Mouse (Mus musculus) kidney, postnatal 25 days (tissue): ENCODE data around the gene Xpo6.

ENCODE experiments used
- DNase-seq, 2 experiments: peaks; one replicate each; pipeline ENCODE4 v3.0.0; 2021; ENCODE audit warnings: mixed read lengths in 2 of 2

Xpo6 gene

DNA sequence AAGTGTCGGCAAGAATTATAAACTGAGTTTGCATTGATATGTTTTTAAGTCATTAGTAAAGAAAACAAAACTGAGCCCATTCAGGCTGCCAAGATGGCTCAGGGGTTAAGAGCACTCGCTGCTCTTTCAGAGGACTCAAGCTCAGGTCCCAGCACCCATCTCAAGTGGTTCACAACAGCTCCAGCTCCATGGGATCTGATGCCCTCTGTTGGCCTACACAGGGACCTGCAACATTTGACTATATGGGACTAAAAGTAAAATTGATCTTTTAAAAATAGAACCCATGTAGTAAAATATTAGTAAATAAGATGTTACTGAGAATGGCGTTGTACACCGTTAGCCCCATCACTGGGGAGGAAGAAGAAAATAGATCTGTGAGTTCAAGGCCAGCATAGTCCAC is 130.0 kb downstream of the Xpo6 start:
- no peak for DNase-seq

DNA sequence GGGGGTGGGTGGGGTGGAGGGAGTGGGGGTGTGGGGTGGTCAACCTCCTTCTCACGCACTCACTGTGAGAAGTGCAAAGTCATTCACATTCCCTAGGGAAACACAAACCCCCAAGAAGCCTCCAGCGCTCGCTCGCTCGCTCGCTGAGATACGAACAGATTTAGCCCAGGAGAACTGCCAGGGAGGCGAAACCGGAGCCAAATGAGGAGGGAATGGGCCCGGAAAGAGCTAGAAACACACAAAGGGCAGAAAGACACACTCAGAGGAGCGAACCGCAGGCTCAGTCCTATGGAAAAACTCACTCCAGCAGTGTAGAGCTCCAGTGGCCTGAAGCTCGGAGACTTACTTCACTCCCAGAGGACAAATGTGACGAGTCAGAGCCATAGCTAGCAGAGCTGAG is 133.5 kb downstream of the Xpo6 start:
- peak in 1 of 2 experiments; percentile 13 for DNase-seq

DNA sequence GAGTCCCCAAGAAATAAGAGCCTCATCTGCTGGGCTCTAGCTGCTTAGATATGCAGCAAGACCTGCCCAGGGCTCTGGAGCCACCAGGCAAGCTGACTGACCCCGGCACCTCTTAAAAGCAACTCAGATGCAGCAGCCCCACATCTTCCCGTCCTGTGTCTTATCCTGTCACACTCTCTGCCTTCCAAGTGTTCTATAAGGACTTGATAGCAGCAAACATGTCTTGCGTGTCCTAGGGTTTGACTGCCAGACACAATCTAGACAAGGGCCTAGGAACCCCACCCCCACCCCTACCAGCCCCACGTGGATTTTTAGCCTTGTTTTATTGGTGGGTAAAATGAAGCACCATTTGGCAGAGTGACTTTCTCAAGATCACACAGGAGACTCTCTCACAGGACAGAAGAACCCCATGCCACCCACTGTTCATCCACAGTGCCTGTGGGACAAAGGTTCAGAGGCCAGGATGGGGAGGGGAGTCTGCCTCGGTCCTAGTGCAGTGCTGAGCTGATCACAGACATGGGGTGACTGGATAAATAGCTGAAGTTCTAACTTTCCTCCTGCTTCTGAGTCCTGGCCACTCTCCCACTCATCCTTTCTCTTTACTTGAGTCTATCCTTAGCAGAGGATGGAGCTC is 134.9 kb downstream of the Xpo6 start:
- no peak for DNase-seq

DNA sequence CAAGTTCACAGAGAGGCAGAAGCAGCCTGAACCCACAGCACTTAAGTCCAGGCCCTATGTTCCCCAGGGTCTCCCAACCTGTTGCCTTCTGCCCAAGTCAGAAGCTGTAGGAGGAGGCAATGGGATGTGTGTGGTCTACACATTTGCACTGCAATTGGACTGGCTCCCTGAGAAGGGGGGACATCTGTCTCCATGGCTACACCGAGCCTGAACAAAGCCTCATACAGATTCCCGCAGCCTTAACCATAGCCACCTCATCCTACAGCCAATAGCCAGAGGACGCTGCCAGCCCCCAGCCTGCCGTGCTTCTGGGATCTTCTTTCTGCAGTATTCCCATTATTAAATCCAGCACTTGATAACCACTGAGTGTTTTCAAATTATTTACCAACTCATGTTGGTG is 138.1 kb downstream of the Xpo6 start:
- no peak for DNase-seq

DNA sequence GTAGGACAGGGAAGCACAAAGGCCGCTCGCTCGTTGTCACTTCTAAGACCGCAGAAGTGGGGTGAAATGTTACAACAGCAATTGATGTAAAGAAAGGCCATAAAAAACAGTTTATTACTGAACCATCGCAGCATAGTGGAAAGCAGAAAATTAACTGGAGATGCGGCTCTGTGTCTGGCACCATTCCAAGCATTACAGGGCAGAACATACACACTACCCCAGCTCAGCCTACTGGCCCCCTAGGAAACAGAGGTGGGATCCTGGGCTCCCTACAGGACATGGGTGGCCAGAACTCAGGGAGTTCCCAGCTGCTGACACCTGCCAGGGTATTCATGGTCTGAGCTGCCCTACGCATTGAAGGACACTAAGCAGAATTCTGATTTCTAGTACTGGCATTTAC is 141.4 kb downstream of the Xpo6 start:
- peak in 1 of 2 experiments; percentile 9 for DNase-seq

DNA sequence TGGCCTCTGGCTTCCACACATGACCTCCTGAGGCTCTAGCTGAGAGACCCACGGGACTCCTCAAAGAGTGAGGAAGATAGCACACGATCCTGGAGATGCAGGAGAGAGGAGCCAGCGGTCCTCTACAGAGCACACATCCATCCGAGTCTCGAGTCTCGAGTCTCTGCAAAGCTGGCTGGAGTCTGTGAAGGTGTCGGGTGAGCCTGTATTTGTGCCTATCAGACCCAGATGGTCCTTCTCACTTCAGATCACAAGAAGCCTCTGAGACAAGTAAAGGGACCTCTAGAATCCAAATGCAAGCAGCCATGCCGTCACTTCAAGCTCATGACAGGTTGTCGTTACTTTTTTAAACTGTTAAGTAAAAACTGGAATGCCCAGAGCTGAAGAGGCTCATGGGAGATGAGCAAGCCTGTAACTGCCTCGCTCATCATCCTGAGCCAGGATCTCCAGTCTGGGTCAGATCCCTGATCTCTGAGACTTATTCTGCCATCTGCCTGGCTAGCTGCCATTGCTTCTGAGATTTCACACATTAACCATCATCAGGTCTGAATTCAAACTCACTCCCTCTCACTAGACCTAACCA is 142.9 kb downstream of the Xpo6 start:
- DNase-seq, result no peak

DNA sequence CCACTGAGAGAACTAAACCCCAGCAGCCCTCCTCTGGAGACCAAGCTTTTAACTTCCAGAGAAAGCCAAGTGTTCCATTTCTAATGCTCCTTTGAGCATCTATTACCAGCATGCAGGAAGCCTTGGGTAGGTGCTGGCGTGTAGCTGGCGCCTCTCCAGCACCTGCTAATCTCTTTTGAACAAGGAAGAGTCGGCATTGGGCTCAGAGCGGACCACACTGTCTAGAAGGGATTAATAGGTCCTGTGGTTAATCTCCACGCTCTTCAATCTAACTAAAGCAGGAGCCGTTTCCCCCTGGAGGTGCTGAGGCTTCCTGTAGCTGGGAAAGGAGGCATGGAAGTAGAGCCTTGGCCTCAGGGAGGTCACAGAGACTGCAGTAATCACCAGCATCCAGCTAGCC is 145.7 kb downstream of the Xpo6 start:
- no peak for DNase-seq

DNA sequence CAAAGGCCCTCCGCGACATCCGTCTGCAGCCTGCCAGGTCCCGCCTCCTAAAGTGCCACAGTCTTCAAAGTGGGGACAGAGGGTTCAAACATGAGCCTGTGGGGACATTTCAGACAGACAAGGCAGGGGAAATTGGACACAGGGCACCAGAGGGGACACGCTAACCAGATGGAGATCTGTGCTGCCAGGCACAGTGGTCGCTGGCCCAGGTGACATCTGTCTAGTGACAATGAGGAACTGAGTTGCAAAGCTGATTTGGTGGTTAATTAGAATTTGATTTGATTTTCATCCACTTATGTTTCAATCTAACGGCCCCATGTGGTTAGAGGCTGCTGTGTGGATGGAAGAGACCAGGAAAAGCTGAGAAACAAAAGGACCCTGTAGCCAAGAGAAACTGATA is 146.7 kb downstream of the Xpo6 start:
- no peak for DNase-seq

DNA sequence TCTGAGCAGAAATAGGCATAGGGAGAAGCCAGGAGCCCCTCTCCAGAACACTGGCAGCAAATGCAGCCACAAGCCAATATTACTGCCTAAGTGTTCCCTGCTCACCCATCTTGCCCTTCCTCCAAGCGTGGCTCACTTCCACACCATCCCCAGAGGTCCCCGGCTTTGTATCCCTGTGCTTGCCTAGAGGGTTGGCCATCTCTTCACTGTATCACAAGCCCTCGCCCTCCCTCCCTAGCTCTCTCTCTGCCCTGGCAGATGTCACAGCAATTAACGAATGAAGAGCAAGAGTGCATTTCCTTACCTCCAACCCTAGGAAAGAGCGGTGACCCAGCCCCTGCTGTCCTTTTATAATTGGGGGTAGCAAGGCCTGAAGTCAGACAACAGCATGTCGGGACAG is 148.4 kb downstream of the Xpo6 start:
- DNase-seq, result no peak
